Mouse (Mus musculus) hindbrain, embryonic 16.5 days (tissue): Measurements from ENCODE around the gene H2-T24. TPM values are rescaled to one million over a fixed set of nuclear protein-coding genes. Genes with fewer than 3 reads are reported as not detected.
"Not testable (repeated sequence)": the region's sequence is repeated elsewhere in the genome, so short reads cannot be mapped to it uniquely, and the experiment has no call there.

Source experiments
- ATAC-seq: fragments of 200-750 bp; cut with Nextera tagmentation; 2 replicates; pipeline ENCODE4 v1.8.0; 2017; ENCODE audit warnings: moderate TSS enrichment, moderate library complexity
- H3K27ac ChIP-seq: fragments of 300-500 bp; sonication (generic); 2 replicates; pipeline ENCODE4 v1.5.1; 2014; ENCODE audit warnings: low read depth, mild to moderate bottlenecking, control low read depth, low read length, moderate library complexity
- H3K27me3 ChIP-seq: fragments of 300-500 bp; sonication (generic); replicated peaks from 2 replicates; pipeline ENCODE4 v1.6.1; 2014; ENCODE audit warnings: low read length; ENCODE audit not compliant: control insufficient read depth, insufficient read depth
- H3K36me3 ChIP-seq: fragments of 300-500 bp; sonication (generic); 2 replicates; pipeline ENCODE4 v1.6.1; 2014; ENCODE audit warnings: mild to moderate bottlenecking, low read length, moderate library complexity, mixed read lengths; ENCODE audit not compliant: control insufficient read depth, insufficient read depth
- H3K4me1 ChIP-seq: fragments of 300-500 bp; sonication (generic); 2 replicates; pipeline ENCODE4 v1.6.1; 2014; ENCODE audit warnings: low read depth, low read length; ENCODE audit not compliant: control insufficient read depth, insufficient read depth
- H3K4me2 ChIP-seq: fragments of 300-500 bp; sonication (generic); 2 replicates; pipeline ENCODE4 v1.6.1; 2014; ENCODE audit warnings: mild to moderate bottlenecking, low read length, control low read depth, moderate library complexity
- H3K4me3 ChIP-seq: fragments of 300-500 bp; sonication (generic); 2 replicates; pipeline ENCODE4 v1.5.1; 2014; ENCODE audit warnings: mild to moderate bottlenecking, low read length, control low read depth, moderate library complexity
- H3K9ac ChIP-seq: fragments of 300-500 bp; sonication (generic); 2 replicates; pipeline ENCODE4 v1.6.1; 2014; ENCODE audit warnings: low read depth, mild to moderate bottlenecking, control low read depth, low read length, moderate library complexity
- H3K9me3 ChIP-seq: fragments of 300-500 bp; sonication (generic); 2 replicates; pipeline ENCODE4 v1.6.1; 2014; ENCODE audit warnings: mild to moderate bottlenecking, low read length, moderate library complexity; ENCODE audit not compliant: control insufficient read depth
- WGBS: fragments of 180-500 bp; shearing (Covaris S2); extraction: QIAGEN DNeasy Blood & Tissue Kit; methylation state at CpG from one replicate; pipeline ENCODE4 v1.1.7; 2014; 5-methylcytosine and 5-hydroxymethylcytosine counted together
- polyA plus RNA-seq: library from polyadenylated mRNA; unstranded; fragments of >200 nt; fragmentation: Nextera tagmentation; extraction: Ambion mirVana; gene quantifications from 2 replicates; pipeline ENCODE4 v1.2.1, GENCODE M21; 2015

H2-T24 gene
- polyA plus RNA-seq, 1 experiment from 2014 or later = 10.3 TPM

DNA sequence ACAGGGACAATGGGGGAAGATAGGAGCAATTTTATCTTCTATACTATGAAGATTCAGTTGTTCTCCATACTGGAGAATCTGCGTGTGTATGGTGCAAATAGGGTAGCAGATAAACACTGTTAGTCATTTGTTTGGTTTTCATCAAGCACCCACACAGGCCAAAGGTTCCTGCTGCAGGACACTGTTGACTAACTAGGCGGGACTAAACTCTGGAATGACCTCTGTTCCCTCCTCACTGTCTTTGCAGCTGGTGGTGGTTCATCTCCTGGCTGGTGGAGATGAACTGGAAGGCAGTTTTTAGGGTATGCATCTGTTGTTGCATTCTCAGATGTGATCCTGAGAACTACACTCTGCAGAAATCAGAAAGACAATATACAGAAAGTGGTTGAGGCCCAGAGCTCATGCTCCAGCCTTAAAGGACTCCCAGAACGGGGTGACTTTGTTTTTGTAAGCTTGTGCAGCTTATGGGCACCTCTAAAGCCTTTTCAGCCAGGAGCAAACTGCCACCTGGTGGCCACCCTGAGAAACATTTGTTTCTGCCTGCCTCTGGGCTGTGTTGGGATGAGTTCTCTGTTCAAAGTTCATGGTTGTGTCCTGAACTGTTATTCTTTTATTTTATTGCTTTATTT lies 14.8 kb upstream of the H2-T24 start:
- 45% methylated on average over 3 of the region's 3 CpGs for WGBS
- not testable (repeated sequence) for H3K4me1 ChIP-seq, ATAC-seq

DNA sequence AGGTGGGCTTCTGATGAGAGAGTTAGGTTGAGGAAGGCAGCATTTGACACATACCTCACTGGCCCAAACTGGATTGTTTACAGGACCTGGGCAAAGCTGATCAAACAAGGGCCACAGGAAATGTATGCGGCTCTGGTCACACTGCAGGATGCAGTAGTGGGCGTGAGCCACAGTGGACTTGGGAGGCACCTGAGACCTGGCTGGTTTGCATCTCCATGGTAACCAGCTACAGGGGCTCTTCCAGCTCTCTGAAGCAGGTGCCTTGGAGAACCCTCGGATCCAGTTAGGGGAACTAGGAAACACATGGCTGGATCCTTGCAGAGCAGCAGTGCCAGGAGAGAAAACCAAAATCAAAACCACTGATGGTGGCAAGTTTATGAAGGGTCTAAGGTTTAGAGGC lies 14.2 kb upstream of the H2-T24 start:
- H3K27me3 ChIP-seq, H3K9me3 ChIP-seq, H3K9ac ChIP-seq, H3K4me2 ChIP-seq, H3K4me1 ChIP-seq, H3K4me3 ChIP-seq, H3K27ac ChIP-seq, ATAC-seq, H3K36me3 ChIP-seq: not testable (repeated sequence)
- 55% methylated on average over 3 of the region's 3 CpGs for WGBS

More for the DNA sequence above, 14.8 kb upstream of the H2-T24 start:
- H3K36me3 ChIP-seq, H3K9me3 ChIP-seq, H3K9ac ChIP-seq, H3K27ac ChIP-seq, H3K27me3 ChIP-seq, H3K4me3 ChIP-seq, H3K4me2 ChIP-seq: not testable (repeated sequence)

DNA sequence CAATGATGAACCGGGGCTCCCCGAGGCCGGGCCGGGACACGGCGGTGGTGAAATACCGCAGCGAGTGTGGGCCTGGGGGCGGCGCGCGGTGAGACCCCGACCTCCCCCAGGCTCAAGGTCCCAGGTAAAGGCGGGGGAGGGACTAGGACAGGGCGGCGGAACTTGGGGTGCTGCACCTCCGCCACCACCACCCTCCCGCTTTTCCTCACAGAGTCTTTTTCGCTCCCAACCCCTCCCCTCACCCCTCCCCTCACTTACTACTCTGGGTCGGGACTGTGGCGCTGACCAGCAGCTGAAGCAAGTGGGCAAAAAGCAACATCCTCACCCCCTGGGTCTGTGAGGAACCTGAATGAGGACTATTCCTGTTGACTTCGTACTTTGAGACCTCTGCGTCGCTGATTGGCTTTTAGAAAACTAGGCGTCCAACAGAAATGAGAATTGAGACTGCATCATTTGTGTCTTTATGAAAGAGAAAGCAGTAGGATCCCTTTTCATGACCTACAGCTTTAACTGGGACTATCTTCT lies 12.1 kb upstream of the H2-T24 start, which contains the start of gene H2-T23:
Gene H2-T23 (minus strand): TSS at position 505 of the 525 bp plus-strand sequence.
- peak within 1 kb of the TSS; percentile 57 for H3K9ac ChIP-seq
- H3K4me2 ChIP-seq = peak within 1 kb of the TSS; percentile 85
- ATAC-seq = peak; percentile 25; the same call in 1 of the 2 replicates
- WGBS = 1% methylated on average over 19 of the region's 25 CpGs
- not testable (repeated sequence) for H3K27me3 ChIP-seq, H3K27ac ChIP-seq, H3K9me3 ChIP-seq, H3K36me3 ChIP-seq, H3K4me1 ChIP-seq
- H3K4me3 ChIP-seq = peak within 1 kb of the TSS; percentile 46

DNA sequence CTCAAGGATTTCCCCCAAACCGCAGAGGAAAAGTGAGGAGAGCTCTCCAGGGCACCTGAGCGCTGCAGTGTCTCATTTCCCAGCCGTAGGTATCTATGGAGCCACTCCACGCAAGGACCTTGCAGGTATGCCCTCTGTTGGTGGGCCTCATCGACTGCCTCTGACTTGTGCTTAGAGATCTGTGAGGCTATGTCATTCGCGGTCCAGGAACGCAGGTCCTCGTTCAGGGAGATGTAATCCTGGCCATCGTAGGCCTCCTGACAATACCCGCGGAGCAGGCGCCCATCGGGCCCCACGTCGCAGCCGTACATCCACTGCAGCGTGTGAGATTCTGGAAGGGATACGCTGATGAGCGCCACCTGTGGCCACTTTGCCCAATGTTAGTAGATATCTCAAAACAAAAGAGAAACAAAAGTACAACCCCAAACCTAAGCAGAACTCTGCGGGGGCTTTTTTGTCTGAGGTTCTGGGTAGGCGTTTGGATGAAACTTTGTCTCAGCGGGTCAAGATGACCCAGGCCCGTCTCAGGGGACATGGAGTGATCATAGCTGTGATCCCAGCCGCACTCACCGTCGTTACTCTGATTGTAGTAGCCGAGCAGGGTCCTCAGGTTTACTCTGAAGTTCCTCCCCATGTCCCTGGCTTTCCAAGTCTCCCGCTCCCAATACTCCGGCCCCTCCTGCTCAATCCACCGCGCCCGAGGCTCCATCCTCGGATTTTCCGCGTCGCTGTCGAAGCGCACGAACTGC lies 11.4 kb upstream of the H2-T24 start:
- not testable (repeated sequence) for H3K36me3 ChIP-seq, H3K4me1 ChIP-seq, H3K27ac ChIP-seq, H3K9me3 ChIP-seq, H3K27me3 ChIP-seq
- 1% methylated on average over 37 of the region's 40 CpGs for WGBS
- ATAC-seq = peak; percentile 86
- Histone ChIP-seq H3K9ac (peak overlapping the region; percentile 57), H3K4me2 (peak overlapping the region; percentile 85), H3K4me3 (peak overlapping the region; percentile 46)

DNA sequence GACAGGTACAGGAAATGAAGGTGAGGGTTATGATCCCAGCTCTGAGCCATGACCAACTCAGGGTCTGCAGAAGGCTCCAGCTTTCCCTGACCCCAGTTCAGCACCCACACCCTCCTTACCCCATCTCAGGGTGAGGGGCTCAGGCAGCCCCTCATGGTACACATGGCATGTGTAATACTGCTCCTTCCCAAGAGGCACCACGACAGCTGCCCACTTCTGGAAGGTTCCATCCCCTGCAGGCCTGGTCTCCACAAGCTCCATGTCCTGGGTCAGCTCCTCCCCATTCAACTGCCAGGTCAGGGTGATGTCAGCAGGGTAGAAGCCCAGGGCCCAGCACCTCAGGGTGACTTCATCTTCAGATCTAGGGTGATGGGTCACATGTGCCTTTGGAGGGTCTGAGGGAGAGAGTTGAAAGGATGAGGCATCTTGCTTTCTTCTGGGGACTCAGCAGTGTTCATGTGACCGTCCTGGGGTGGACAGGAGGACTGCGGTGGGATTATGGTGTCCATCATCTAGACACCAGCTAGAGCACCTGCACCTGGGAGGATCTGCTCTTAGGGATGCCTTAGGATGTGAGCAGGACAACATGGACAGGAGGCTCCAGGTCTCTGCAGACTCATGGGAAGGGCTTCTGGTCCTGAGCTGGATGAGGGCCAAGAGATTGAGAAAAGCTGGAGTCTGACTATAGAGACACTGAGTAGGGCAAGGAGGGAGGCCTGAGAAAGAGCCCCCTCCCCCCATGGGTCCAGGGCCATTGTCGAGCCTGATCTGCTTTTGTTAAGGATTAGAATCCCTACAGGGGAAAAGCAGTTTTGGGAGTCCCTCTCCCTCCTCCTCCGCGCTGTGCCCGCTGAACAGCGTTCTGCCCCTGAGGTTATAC lies 10.6 kb upstream of the H2-T24 start:
- not testable (repeated sequence) for H3K9me3 ChIP-seq, H3K27ac ChIP-seq, H3K27me3 ChIP-seq, H3K4me1 ChIP-seq, H3K36me3 ChIP-seq
- 36% methylated on average over 8 of the region's 8 CpGs for WGBS
- H3K4me2 ChIP-seq = peak overlapping the region; percentile 85
- peak overlapping the region; percentile 25 for H3K9ac ChIP-seq
- peak; percentile 6; the same call in 1 of the 2 replicates for ATAC-seq
- H3K4me3 ChIP-seq = peak overlapping the region; percentile 46

DNA sequence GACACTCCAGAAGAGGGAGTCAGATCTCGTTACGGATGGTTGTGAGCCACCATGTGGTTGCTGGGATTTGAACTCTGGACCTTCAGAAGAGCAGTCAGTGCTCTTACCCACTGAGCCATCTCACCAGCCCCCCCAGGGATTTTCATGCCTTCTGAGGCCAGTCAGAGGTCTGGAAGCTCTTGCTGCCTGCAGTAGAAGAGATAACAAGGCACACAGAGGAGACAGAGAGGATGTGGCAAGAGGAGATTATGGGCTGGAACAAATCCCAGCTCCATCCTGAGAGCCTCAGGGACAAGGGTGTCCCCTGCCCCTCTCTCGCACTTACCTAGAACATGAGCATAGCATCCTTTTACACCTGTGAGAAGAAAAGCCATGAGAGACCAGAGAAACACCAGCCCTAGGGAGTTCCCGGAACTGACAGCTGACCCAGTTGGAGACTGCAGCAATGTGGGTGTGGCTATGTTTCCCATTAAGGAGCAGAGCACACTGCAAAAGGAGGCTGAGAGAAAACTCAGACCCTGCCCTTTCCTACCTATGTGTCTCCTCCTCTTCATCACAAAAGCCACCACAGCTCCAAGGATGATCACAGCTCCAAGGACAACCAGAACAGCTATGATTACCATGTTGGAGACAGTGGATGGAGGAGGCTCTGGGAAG lies 9.8 kb upstream of the H2-T24 start:
- 75% methylated on average over 2 of the region's 4 CpGs for WGBS
- H3K9ac ChIP-seq, H3K9me3 ChIP-seq, H3K4me3 ChIP-seq, H3K27me3 ChIP-seq, H3K4me1 ChIP-seq, H3K4me2 ChIP-seq, H3K36me3 ChIP-seq, H3K27ac ChIP-seq, ATAC-seq: not testable (repeated sequence)

DNA sequence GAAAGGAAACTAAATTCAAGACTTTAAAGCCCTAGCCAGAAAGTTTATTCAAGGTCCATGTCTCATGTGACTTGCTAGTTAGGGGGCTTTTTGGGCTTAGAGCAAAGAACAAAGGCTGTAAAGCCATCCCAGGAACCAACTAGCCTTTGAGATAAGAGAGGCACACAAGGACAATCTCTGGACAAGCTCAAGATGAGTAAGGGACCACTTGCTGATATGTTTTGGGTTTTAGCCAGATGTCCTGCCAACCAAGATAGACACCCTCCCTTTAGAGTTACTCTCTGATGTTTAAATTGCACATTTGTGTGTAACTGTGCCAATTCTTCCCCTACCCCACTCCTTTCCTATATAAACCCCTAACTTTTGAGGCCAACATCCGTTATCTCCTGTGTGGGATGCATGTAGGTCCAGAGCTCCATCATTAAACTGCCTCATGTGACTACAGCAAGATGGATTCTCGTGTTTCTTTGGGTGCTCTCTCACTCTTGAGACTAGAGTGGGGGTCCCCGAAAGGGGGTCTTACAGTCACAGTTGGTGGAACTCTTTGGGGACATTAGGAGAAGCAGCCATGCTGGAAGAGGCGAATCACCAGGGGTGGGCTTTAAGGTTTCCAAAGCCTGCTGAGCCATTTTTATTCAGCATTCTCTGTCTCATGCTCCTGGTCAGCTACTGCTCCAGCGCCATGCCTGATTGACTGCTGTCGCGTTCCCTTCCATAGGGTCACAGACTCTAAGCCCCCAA lies 8.7 kb upstream of the H2-T24 start:
- H3K9ac ChIP-seq = no peak overlapping the region
- no peak overlapping the region for H3K27ac ChIP-seq
- H3K4me1 ChIP-seq = 0 out of 2 replicates have a peak, but pooled peaks cover 2% of the 10 kb centered on the region
- H3K36me3 ChIP-seq = no peaks in the 10 kb centered on the region
- H3K9me3 ChIP-seq = no peaks in the 10 kb centered on the region
- H3K27me3 ChIP-seq = no peaks in the 10 kb centered on the region
- H3K4me2 ChIP-seq = no peak overlapping the region
- H3K4me3 ChIP-seq = no peak overlapping the region
- WGBS = 79% methylated on average over 7 of the region's 7 CpGs
- ATAC-seq = no peak

DNA sequence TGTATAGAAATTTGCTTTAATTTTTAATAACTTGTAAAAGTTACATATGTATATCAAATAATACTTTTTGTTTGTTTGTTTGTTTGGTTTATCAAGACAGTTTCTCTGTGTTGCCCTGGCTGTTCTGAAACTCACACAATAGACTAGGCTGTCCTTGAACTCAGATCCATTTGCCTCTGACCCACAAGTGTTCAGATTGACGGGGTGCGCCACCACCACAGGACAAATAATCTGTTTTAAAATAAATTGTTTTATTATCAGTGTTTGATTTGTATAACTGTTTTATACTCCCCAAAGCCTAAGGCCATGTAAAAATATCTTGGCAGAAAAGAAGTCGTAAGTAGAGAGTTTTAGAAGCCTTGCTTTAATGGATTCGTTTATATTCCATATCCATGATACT lies 7.3 kb upstream of the H2-T24 start:
- WGBS = 88% methylated on average over 4 of the region's 4 CpGs
- H3K9me3 ChIP-seq = no peaks in the 10 kb centered on the region

More for the DNA sequence above, 7.3 kb upstream of the H2-T24 start:
- ATAC-seq = no peak
- no peak overlapping the region for H3K9ac ChIP-seq
- no peaks in the 10 kb centered on the region for H3K27me3 ChIP-seq
- 0 out of 2 replicates have a peak, but pooled peaks cover 2% of the 10 kb centered on the region for H3K4me1 ChIP-seq
- H3K27ac ChIP-seq = no peak overlapping the region
- H3K4me3 ChIP-seq = no peak overlapping the region
- H3K4me2 ChIP-seq = no peak overlapping the region
- no peaks in the 10 kb centered on the region for H3K36me3 ChIP-seq
